Mouse (Mus musculus): ENCODE results near the gene Atp6v0d1. TPM values are rescaled to one million over a fixed set of nuclear protein-coding genes. Genes with fewer than 3 reads are reported as not detected.

Atp6v0d1 gene
- polyA plus RNA-seq (2015; fragmentation: Nextera tagmentation; extraction: Ambion mirVana) = 63.4 and 73.0 TPM in 2 replicates

DNA sequence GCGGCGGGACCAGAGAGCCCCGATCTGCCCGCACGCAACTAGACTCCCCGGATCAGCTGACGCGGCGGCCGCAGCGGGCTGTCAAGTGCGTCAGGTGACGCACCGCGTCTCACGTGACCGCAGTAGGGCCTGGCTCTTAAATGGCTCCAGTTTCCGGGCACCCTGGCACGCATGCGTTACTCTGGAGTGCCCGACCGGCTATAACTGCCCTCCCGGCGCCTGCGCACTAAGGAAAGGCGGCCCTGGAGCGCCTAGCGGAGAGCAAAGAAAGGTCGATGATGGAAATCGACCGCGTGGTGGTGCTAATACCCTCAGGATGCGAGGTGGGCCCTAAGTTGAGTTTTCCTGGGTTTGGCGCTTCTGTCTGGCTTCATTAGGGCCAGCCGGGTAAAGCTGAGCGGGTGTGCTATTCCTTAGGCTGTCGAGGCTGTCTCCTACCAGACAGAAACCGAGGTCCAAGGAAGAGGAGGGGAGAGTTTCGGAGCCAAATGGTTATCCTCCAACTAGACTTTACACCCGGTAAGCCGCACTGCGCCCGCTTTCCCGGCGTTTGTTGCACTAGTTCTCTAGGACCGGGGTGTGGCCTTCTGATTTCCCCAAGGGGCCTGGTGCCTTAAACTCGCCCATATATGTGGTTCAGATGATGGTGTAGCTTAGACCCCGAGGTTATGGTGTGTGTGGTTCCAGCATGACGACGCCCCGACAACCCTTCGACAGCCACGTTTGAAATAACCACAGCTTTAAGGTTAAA lies at the start of gene Atp6v0d1:
Gene Atp6v0d1, minus strand, starts transcription at position 96 of the 751 bp plus-strand sequence.

DNA sequence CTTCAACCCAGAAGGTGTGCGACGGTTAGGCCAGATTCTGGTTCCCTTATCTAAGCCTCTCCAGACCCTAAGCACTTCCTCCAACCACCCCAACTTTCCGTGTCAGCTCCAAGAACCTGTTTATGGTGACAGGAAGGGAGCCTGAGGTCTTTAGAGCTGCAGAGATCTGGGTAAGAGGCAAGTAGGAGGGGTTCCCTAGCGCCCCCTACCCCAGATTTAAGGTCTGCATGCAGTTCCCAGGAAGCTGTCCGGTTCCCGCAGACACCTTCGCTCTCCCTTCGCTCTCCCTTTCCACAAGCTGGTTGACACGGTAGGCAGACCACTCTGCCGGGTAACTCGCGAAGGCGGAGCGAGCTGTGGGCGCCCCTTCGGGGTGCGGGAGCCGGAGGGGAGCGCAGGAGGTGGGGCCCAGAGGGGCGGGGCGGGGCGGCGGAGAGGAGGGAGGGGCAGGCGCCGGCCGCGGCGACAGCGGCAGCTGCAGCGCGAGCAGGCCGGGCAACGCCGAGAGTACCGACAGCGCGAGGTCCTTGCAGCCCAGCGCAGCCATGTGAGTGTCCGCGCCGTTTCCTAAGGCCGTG lies 39.0 kb upstream of the Atp6v0d1 start, which contains the start of gene Ripor1:
Gene Ripor1, plus strand, starts transcription at position 452 of the 578 bp plus-strand sequence.

DNA sequence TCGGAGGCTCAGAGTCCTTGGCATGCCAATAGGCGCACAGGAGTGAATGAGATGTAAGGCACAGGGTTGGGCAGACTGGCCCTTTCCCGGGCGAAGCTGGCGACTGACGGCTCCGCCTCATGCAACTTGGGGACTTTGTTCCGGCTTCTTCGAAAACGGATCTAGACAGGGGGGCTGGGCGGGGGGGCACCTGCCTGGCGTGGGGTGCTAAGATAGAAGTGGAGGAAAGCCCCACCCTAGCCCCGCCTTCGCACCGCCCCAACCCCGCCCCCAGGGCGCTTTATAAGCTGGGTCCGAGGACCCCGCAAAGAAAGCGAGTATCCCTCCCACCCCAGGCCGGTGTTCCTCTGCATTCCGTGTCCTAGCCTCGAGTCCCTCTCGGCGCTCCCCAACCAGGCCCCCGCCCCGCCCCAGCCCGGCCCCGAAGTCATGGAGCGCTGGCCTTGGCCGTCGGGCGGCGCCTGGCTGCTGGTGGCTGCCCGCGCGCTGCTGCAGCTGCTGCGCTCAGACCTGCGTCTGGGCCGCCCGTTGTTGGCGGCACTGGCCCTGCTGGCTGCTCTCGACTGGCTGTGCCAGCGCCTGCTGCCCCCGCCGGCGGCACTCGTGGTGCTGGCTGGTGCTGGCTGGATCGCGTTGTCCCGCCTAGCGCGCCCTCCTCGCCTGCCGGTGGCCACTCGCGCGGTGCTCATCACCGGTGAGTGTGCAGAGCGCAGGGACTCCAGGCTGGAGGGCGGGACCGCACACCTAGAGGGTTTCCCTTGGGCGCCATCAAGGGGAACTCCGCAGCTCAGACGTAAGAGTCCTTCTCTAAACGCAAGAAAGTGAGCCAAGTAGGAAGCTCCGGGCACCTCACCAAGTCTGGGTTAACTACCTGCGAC lies 47.2 kb downstream of the Atp6v0d1 start, which contains the start of gene Hsd11b2:
Gene Hsd11b2, plus strand, starts transcription at position 320 of the 878 bp plus-strand sequence.

DNA sequence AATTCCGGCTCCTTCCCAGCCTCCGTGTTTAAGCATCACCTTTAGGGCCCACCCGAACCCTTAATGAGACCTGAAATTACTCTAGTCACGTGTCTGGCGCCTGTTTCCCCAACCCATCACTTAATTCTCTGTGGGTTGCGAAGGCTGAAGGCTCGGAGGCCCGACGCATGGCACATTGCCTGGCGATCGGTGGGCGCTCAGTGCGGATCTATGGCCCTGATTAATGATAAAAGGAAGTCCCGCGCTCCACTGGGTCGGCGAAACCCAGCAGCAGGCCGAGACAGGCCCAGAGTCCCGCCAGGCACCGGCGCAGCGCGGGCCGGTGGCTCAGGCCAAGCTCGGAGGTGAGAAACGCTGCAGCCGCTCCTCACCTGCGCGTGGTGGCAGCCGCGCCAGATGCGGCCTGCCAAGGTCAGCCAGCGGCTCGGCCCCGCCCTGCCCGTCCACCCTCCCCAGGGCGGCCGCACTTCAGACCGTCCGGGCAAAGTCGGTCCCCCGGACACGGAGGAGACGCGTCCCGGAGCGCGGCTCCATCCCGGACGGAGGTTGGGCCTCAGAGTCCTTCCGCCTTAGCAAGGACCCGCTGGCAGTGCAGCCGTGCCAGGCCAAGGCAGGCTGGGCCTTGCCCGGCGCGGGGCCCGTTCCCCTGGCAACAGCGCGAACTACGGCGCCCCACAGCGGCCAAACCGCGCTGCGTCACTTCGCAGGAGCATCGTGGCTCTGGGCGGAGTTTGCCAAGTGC lies 69.2 kb downstream of the Atp6v0d1 start, which contains the start of gene Zdhhc1:
Gene Zdhhc1, minus strand, starts transcription at position 464 of the 742 bp plus-strand sequence.

MicroRNAs within 50 kb of the gene (microRNA counts, 519-probe panel; counts per million panel counts)
- 88.3 counts per million for microRNA mmu-miR-1966

Other genes with a start within 250 kb of the Atp6v0d1 start
- gene Lrrc29, start 239.8 kb downstream of the Atp6v0d1 start, polyA plus RNA-seq (2015; fragmentation: Nextera tagmentation; extraction: Ambion mirVana) = 11.9 and 15.2 TPM in 2 replicates
- 125 and 129 TPM in 2 replicates for gene Tmem208, start 239.7 kb downstream of the Atp6v0d1 start, polyA plus RNA-seq (2015; fragmentation: Nextera tagmentation; extraction: Ambion mirVana)
- gene Fhod1, start 218.1 kb downstream of the Atp6v0d1 start, polyA plus RNA-seq (2015; fragmentation: Nextera tagmentation; extraction: Ambion mirVana) = 4.2 and 4.6 TPM in 2 replicates
- gene Slc9a5, start 217.2 kb downstream of the Atp6v0d1 start, polyA plus RNA-seq (2015; fragmentation: Nextera tagmentation; extraction: Ambion mirVana) = 0.69 and 0.89 TPM in 2 replicates
- gene Plekhg4, start 192.8 kb downstream of the Atp6v0d1 start, polyA plus RNA-seq (2015; fragmentation: Nextera tagmentation; extraction: Ambion mirVana) = 0.11 and 0.12 TPM in 2 replicates
- gene Kctd19, start 152.5 kb downstream of the Atp6v0d1 start, polyA plus RNA-seq (2015; fragmentation: Nextera tagmentation; extraction: Ambion mirVana) = 0.15 TPM in 1 of 2 replicates, not detected in the other
- 0.25 and 0.44 TPM in 2 replicates for gene Lrrc36, start 152.5 kb downstream of the Atp6v0d1 start, polyA plus RNA-seq (2015; fragmentation: Nextera tagmentation; extraction: Ambion mirVana)
- 6.6 and 9.6 TPM in 2 replicates for gene Tppp3, start 94.5 kb downstream of the Atp6v0d1 start, polyA plus RNA-seq (2015; fragmentation: Nextera tagmentation; extraction: Ambion mirVana)
- gene Zdhhc1, start 69.1 kb downstream of the Atp6v0d1 start, polyA plus RNA-seq (2015; fragmentation: Nextera tagmentation; extraction: Ambion mirVana) = 6.8 and 10.3 TPM in 2 replicates
- 1.1 and 2.4 TPM in 2 replicates for gene Hsd11b2, start 47.3 kb downstream of the Atp6v0d1 start, polyA plus RNA-seq (2015; fragmentation: Nextera tagmentation; extraction: Ambion mirVana)
- 11.4 and 14.0 TPM in 2 replicates for gene Ripor1, start 39.2 kb upstream of the Atp6v0d1 start, polyA plus RNA-seq (2015; fragmentation: Nextera tagmentation; extraction: Ambion mirVana)
- 95.3 and 95.7 TPM in 2 replicates for gene Ctcf, start 70.5 kb upstream of the Atp6v0d1 start, polyA plus RNA-seq (2015; fragmentation: Nextera tagmentation; extraction: Ambion mirVana)
- 0.34 TPM in 1 of 2 replicates, not detected in the other for gene Agrp, start 71.3 kb upstream of the Atp6v0d1 start, polyA plus RNA-seq (2015; fragmentation: Nextera tagmentation; extraction: Ambion mirVana)
- 1.6 and 2.0 TPM in 2 replicates for gene Carmil2, start 120.2 kb upstream of the Atp6v0d1 start, polyA plus RNA-seq (2015; fragmentation: Nextera tagmentation; extraction: Ambion mirVana)
- 37.3 and 37.4 TPM in 2 replicates for gene Acd, start 135.1 kb upstream of the Atp6v0d1 start, polyA plus RNA-seq (2015; fragmentation: Nextera tagmentation; extraction: Ambion mirVana)
- gene Pard6a, start 135.1 kb upstream of the Atp6v0d1 start, polyA plus RNA-seq (2015; fragmentation: Nextera tagmentation; extraction: Ambion mirVana) = 10.8 and 12.9 TPM in 2 replicates
- gene 4933405L10Rik, start 141.6 kb upstream of the Atp6v0d1 start, polyA plus RNA-seq (2015; fragmentation: Nextera tagmentation; extraction: Ambion mirVana) = not detected in 2 replicates
- gene Enkd1, start 142.2 kb upstream of the Atp6v0d1 start, polyA plus RNA-seq (2015; fragmentation: Nextera tagmentation; extraction: Ambion mirVana) = 8.8 and 9.2 TPM in 2 replicates
- gene Gfod2, start 192.6 kb upstream of the Atp6v0d1 start, polyA plus RNA-seq (2015; fragmentation: Nextera tagmentation; extraction: Ambion mirVana) = 3.8 and 4.0 TPM in 2 replicates